Mouse (Mus musculus) ES-CJ7 (cell line): Measurements from ENCODE around the gene Il13ra1.

Experiments
- DNase-seq: peaks from one replicate; pipeline ENCODE4 v3.0.0; 2011; ENCODE audit warnings: low read depth, low spot score

The Il13ra1 gene

GRCm38 (mm10) chrX:36111622-36112421, at the start of gene Il13ra1:
TSS of gene Il13ra1 (plus strand) at chrX:36112110.
- peak; percentile 3 for DNase-seq

- DNase-seq, result no peak
Observed at GRCm38 (mm10) chrX:36073997-36074396, 37.9 kb upstream of the Il13ra1 start.

- no peak for DNase-seq
Observed at GRCm38 (mm10) chrX:36077164-36077563, 34.7 kb upstream of the Il13ra1 start.

- no peak for DNase-seq
Observed at GRCm38 (mm10) chrX:36082917-36083316, 29.0 kb upstream of the Il13ra1 start.

- no peak for DNase-seq
Observed at GRCm38 (mm10) chrX:36088464-36089256, 23.2 kb upstream of the Il13ra1 start.

- no peak for DNase-seq
Observed at GRCm38 (mm10) chrX:36100883-36101282, 11.0 kb upstream of the Il13ra1 start.

- no peak for DNase-seq
Observed at GRCm38 (mm10) chrX:36101318-36101717, 10.6 kb upstream of the Il13ra1 start.

GRCm38 (mm10) chrX:36108601-36109000, 3.3 kb upstream of the Il13ra1 start:
- DNase-seq, result no peak

- DNase-seq, result no peak
Observed at GRCm38 (mm10) chrX:36112422-36112750, 476 bp downstream of the Il13ra1 start.

GRCm38 (mm10) chrX:36115171-36115570, 3.3 kb downstream of the Il13ra1 start:
- no peak for DNase-seq

- no peak for DNase-seq
Observed at GRCm38 (mm10) chrX:36129037-36129770, 17.3 kb downstream of the Il13ra1 start.

GRCm38 (mm10) chrX:36129771-36130108, 17.8 kb downstream of the Il13ra1 start:
- no peak for DNase-seq

- no peak for DNase-seq
Observed at GRCm38 (mm10) chrX:36136346-36136745, 24.4 kb downstream of the Il13ra1 start.

GRCm38 (mm10) chrX:36141994-36142639, 30.2 kb downstream of the Il13ra1 start:
- DNase-seq, result no peak

- no peak for DNase-seq
Observed at GRCm38 (mm10) chrX:36146746-36147145, 34.8 kb downstream of the Il13ra1 start.

GRCm38 (mm10) chrX:36150100-36150499, 38.2 kb downstream of the Il13ra1 start:
- DNase-seq, result no peak

GRCm38 (mm10) chrX:36156677-36157076, 44.8 kb downstream of the Il13ra1 start:
- DNase-seq, result no peak

GRCm38 (mm10) chrX:36161567-36161966, 49.7 kb downstream of the Il13ra1 start:
- DNase-seq, result no peak

- peak; percentile 39 for DNase-seq
Observed at GRCm38 (mm10) chrX:36183625-36184024, 71.7 kb downstream of the Il13ra1 start.

GRCm38 (mm10) chrX:36186036-36186435, 74.1 kb downstream of the Il13ra1 start:
- no peak for DNase-seq

- no peak for DNase-seq
Observed at GRCm38 (mm10) chrX:36186443-36186842, 74.5 kb downstream of the Il13ra1 start.

GRCm38 (mm10) chrX:36193951-36194350, 82.0 kb downstream of the Il13ra1 start:
- no peak for DNase-seq
